Mouse (Mus musculus): ENCODE data around the gene Gpsm2. TPM values are rescaled to one million over a fixed set of nuclear protein-coding genes. Genes with fewer than 3 reads are reported as not detected.

The Gpsm2 gene
- total and polyA plus RNA-seq, 3 experiments, result 0.57 to 0.94 (median 0.82) TPM

- H3K4me1 ChIP-seq (ENCODE audit: control insufficient read depth, insufficient read depth, low read length), result 0 out of 2 replicates have a peak, but pooled peaks cover 1% of the 10 kb centered on the region
- DNase-seq, result no peak
- H3K4me3 ChIP-seq, result no peak overlapping the region
- H3K9ac ChIP-seq (ENCODE audit: low read depth, low read length), result no peak overlapping the region
- no peaks in the 10 kb centered on the region; the same call in 1 of the 2 replicates for H3K27me3 ChIP-seq (ENCODE audit: control insufficient read depth, insufficient read depth, low read length)
- no peaks in the 10 kb centered on the region for H3K36me3 ChIP-seq (ENCODE audit: control insufficient read depth, insufficient read depth, low read length)
- intact Hi-C loops (cut with DNase I), result no loop called here
- no peaks in the 10 kb centered on the region for H3K79me2 ChIP-seq (replicated peaks; ENCODE audit: control insufficient read depth, insufficient read depth, low read length)
- H3K27ac ChIP-seq, result no peak overlapping the region
- TF ChIP-seq CTCF (IDR thresholded peaks at IDR 0.05), result no peak
- TF ChIP-seq POLR2A (IDR thresholded peaks at IDR 0.05; ENCODE audit: insufficient read depth, low read depth, low read length), result no peak
- TF ChIP-seq EP300 (IDR thresholded peaks at IDR 0.05; ENCODE audit: insufficient read depth, low read depth, low read length), result no peak
- 74% methylated on average over 1 of the region's 1 CpGs for WGBS
These were observed 34.0 kb upstream of the Gpsm2 start for GRCm38 (mm10) chr3:108756131-108756530.

GRCm38 (mm10) chr3:108755542-108755941, 33.4 kb upstream of the Gpsm2 start:
- no peak overlapping the region for H3K9ac ChIP-seq (ENCODE audit: low read depth, low read length)
- 80% methylated on average over 2 of the region's 2 CpGs for WGBS
- DNase-seq, result no peak
- H3K4me1 ChIP-seq (ENCODE audit: control insufficient read depth, insufficient read depth, low read length), result 0 out of 2 replicates have a peak, but pooled peaks cover 1% of the 10 kb centered on the region
- no peaks in the 10 kb centered on the region for H3K36me3 ChIP-seq (ENCODE audit: control insufficient read depth, insufficient read depth, low read length)
- no peaks in the 10 kb centered on the region; the same call in 1 of the 2 replicates for H3K27me3 ChIP-seq (ENCODE audit: control insufficient read depth, insufficient read depth, low read length)
- no peak for TF ChIP-seq POLR2A (IDR thresholded peaks at IDR 0.05; ENCODE audit: insufficient read depth, low read depth, low read length)
- TF ChIP-seq CTCF (IDR thresholded peaks at IDR 0.05), result no peak
- no peak for TF ChIP-seq EP300 (IDR thresholded peaks at IDR 0.05; ENCODE audit: insufficient read depth, low read depth, low read length)
- intact Hi-C loops (cut with DNase I), result no loop called here
- no peak overlapping the region for H3K27ac ChIP-seq
- H3K79me2 ChIP-seq (replicated peaks; ENCODE audit: control insufficient read depth, insufficient read depth, low read length), result no peaks in the 10 kb centered on the region
- no peak overlapping the region for H3K4me3 ChIP-seq

GRCm38 (mm10) chr3:108754541-108754940, 32.4 kb upstream of the Gpsm2 start:
- no peaks in the 10 kb centered on the region for H3K4me1 ChIP-seq (ENCODE audit: control insufficient read depth, insufficient read depth, low read length)
- 79% methylated on average over 1 of the region's 1 CpGs for WGBS
- TF ChIP-seq EP300 (IDR thresholded peaks at IDR 0.05; ENCODE audit: insufficient read depth, low read depth, low read length) (no peak), POLR2A (IDR thresholded peaks at IDR 0.05; ENCODE audit: insufficient read depth, low read depth, low read length) (no peak), CTCF (IDR thresholded peaks at IDR 0.05) (no peak)
- DNase-seq, result no peak
- H3K27me3 ChIP-seq (ENCODE audit: control insufficient read depth, insufficient read depth, low read length), result peaks cover 2% of the 10 kb centered on the region; the same call in 1 of the 2 replicates
- no peak overlapping the region for H3K27ac ChIP-seq
- H3K9ac ChIP-seq (ENCODE audit: low read depth, low read length), result no peak overlapping the region
- H3K36me3 ChIP-seq (ENCODE audit: control insufficient read depth, insufficient read depth, low read length), result no peaks in the 10 kb centered on the region
- H3K79me2 ChIP-seq (replicated peaks; ENCODE audit: control insufficient read depth, insufficient read depth, low read length), result no peaks in the 10 kb centered on the region
- H3K4me3 ChIP-seq, result no peak overlapping the region
- intact Hi-C loops (cut with DNase I), result no loop called here

GRCm38 (mm10) chr3:108751691-108752090, 29.6 kb upstream of the Gpsm2 start:
- 43% methylated on average over 6 of the region's 6 CpGs for WGBS
- no peak overlapping the region for H3K27ac ChIP-seq
- 0 out of 2 replicates have a peak, but pooled peaks cover 2% of the 10 kb centered on the region for H3K27me3 ChIP-seq (ENCODE audit: control insufficient read depth, insufficient read depth, low read length)
- no peaks in the 10 kb centered on the region for H3K36me3 ChIP-seq (ENCODE audit: control insufficient read depth, insufficient read depth, low read length)
- no peak overlapping the region for H3K4me3 ChIP-seq
- no peaks in the 10 kb centered on the region for H3K4me1 ChIP-seq (ENCODE audit: control insufficient read depth, insufficient read depth, low read length)
- TF ChIP-seq EP300 (IDR thresholded peaks at IDR 0.05; ENCODE audit: insufficient read depth, low read depth, low read length) (no peak), CTCF (IDR thresholded peaks at IDR 0.05) (no peak), POLR2A (IDR thresholded peaks at IDR 0.05; ENCODE audit: insufficient read depth, low read depth, low read length) (no peak)
- H3K9ac ChIP-seq (ENCODE audit: low read depth, low read length), result no peak overlapping the region
- intact Hi-C loops (cut with DNase I), result no loop called here
- no peak for DNase-seq
- H3K79me2 ChIP-seq (replicated peaks; ENCODE audit: control insufficient read depth, insufficient read depth, low read length), result no peaks in the 10 kb centered on the region

GRCm38 (mm10) chr3:108751061-108751460, 29.0 kb upstream of the Gpsm2 start:
- Histone ChIP-seq H3K4me1 (ENCODE audit: control insufficient read depth, insufficient read depth, low read length) (no peaks in the 10 kb centered on the region), H3K27me3 (ENCODE audit: control insufficient read depth, insufficient read depth, low read length) (0 out of 2 replicates have a peak, but pooled peaks cover 2% of the 10 kb centered on the region), H3K9ac (ENCODE audit: low read depth, low read length) (no peak overlapping the region), H3K79me2 (replicated peaks; ENCODE audit: control insufficient read depth, insufficient read depth, low read length) (no peaks in the 10 kb centered on the region), H3K4me3 (no peak overlapping the region), H3K27ac (no peak overlapping the region), H3K36me3 (ENCODE audit: control insufficient read depth, insufficient read depth, low read length) (no peaks in the 10 kb centered on the region)
- TF ChIP-seq EP300 (IDR thresholded peaks at IDR 0.05; ENCODE audit: insufficient read depth, low read depth, low read length) (no peak), CTCF (IDR thresholded peaks at IDR 0.05) (no peak), POLR2A (IDR thresholded peaks at IDR 0.05; ENCODE audit: insufficient read depth, low read depth, low read length) (no peak)
- WGBS, result 60% methylated on average over 6 of the region's 6 CpGs
- DNase-seq, result no peak
- intact Hi-C loops (cut with DNase I), result no loop called here

- intact Hi-C loops (cut with DNase I), result no loop called here
- no peak for DNase-seq
- no peaks in the 10 kb centered on the region for H3K79me2 ChIP-seq (replicated peaks; ENCODE audit: control insufficient read depth, insufficient read depth, low read length)
- no peaks in the 10 kb centered on the region for H3K36me3 ChIP-seq (ENCODE audit: control insufficient read depth, insufficient read depth, low read length)
- H3K27me3 ChIP-seq (ENCODE audit: control insufficient read depth, insufficient read depth, low read length), result no peaks in the 10 kb centered on the region
- TF ChIP-seq POLR2A (IDR thresholded peaks at IDR 0.05; ENCODE audit: insufficient read depth, low read depth, low read length) (no peak), EP300 (IDR thresholded peaks at IDR 0.05; ENCODE audit: insufficient read depth, low read depth, low read length) (no peak), CTCF (IDR thresholded peaks at IDR 0.05) (no peak)
- no peaks in the 10 kb centered on the region for H3K4me1 ChIP-seq (ENCODE audit: control insufficient read depth, insufficient read depth, low read length)
- no peak overlapping the region for H3K4me3 ChIP-seq
- H3K9ac ChIP-seq (ENCODE audit: low read depth, low read length), result no peak overlapping the region
- no peak overlapping the region for H3K27ac ChIP-seq
- 84% methylated on average over 4 of the region's 4 CpGs for WGBS
These were observed 22.0 kb upstream of the Gpsm2 start for GRCm38 (mm10) chr3:108744060-108744459.
